Mouse (Mus musculus) CH12F3 (cell line): Measurements from ENCODE around the gene Fam57b.

Experiments
- in situ Hi-C: fragments of 300-500 bp; cut with MboI; formaldehyde crosslinking; loops from 2 replicates; pipeline ENCODE4 v1.14.3; 2020; ENCODE audit warnings: low sequenced_read_pairs

The Fam57b gene

DNA sequence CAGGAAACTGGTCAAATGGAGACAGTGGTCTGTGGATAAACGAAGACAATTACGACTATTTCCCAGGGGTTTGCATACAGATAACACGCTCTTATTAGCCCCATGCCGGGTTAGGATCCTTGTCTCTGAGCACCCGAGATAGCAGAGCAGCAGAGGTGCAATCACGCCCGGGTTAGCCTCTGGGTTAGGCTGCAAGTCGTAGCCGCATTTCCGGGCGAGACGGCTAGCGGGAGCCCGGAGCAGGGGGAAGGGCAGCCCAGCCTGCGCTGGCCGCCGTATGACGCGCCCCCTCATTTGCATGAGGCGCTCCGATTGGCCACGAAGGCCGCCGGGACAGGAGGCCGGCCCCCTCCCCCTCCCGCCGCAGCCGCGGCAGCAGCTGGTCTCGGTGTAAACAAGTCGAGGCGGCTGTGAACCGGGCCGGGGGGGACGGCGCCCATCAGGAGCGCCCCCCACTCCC, 20.8 kb upstream of the Fam57b start, which contains the start of gene Ypel3:
Gene Ypel3 (plus strand): TSS at position 358 of the 460 bp plus-strand sequence.
- in situ Hi-C loops, result loop anchor here (5.0 kb wide), 1 partner anchor 301 kb away; no protein-coding TSS in a partner anchor

DNA sequence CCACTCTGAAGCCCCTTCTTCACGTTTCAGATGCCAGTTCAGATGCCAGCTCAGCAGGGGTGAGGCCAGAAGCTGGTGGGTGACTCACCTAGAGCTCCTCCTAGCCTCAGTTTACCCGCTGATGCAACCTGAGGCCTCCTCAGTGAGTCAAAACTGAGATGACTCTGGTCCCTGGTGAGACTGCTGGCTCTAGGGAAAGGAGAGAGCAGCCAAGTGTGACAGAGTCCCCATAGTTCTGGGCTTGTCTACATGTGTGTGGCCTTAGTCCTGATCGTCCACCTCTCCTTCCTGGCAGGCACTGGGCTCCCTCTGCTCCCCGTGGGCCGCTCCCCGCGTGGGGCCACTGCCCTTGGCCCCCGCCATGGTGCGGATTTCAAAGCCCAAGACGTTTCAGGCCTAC, 20.0 kb upstream of the Fam57b start:
- in situ Hi-C loops, result loop anchor here (5.0 kb wide), 1 partner anchor 300 kb away; no protein-coding TSS in a partner anchor

DNA sequence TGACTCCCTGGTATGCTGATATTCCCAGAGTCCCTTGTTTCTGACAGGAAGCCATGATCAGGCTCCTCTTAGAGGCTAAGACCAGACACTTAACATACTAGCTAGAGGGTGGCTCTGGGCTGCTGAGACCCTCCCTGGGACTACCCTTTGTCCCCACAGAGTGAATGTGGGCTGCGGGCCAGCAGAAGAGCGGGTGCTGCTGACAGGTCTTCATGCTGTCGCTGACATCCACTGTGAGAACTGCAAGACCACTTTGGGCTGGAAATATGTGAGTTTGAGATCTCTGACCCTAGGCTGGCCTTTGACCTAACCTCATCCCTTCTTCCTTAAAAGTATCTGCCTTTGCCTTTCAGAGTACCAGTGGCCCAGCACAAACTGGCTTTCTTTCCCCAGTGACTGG, 19.3 kb upstream of the Fam57b start:
- in situ Hi-C loops, result loop anchor here (5.0 kb wide), 1 partner anchor 299 kb away; no protein-coding TSS in a partner anchor

DNA sequence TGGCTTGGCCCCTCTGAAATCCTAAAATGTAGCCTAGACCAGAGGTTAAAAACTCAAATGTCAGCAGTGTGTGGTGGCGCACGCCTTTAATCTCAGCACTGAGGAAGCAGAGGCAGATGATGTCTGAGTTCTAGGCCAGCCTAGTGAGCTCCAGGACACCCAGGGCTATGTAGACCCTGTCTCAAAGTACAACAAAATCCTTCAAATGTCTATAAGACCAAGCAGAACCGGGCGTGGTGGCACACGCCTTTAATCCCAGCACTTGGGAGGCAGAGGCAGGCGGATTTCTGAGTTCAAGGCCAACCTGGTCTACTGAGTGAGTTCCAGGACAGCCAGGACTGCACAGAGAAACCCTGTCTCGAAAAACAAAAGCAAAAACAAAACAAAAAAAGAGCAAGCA, 18.4 kb upstream of the Fam57b start:
- in situ Hi-C loops, result loop anchor here (5.0 kb wide), 1 partner anchor 298 kb away; no protein-coding TSS in a partner anchor

DNA sequence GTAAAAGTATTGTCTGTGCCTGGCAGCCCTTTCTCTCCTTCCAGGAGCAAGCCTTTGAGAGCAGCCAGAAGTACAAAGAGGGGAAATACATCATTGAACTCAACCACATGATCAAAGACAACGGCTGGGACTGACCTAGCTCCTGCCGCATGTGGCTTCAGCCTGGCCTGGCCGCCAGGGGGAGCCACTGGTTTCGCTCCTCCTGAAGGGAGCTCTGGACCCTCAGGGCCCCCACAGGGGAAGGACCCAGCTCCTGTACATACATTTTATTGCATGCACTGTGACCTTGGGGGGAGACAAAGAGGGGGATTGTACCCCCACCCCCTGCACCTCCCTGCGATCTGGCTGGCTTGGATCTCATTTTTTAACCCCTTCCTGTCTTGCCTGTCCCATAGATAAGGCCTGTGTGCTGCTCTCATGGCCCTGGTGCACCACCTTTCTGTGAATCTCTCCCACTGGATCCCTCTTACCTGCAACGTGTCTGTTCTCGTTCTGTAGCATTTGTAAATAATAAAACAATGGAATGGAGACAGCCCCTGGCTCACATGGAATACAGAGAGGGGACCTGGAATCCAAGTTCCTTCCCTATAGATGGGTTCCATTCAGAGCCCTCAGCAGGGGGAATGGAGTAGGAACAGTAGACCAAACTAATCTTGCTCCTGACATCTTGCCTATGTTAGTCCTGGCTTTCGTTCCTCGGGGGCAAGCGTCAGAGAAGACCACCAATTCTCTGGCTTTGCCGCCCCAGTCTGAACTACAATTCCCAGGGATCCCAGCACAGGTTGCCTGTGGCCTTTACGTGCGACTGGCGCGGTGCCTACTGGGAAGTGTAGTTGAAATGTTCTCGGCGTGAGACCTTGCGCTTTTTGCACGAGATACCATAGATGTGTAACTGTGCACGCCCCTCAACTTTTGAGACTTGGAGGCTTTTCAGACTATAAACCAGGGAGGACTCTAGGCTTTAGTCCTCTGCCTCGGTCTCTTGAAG, 17.2 kb upstream of the Fam57b start:
- in situ Hi-C loops, result loop anchor here (5.0 kb wide), 1 partner anchor 297 kb away; no protein-coding TSS in a partner anchor

DNA sequence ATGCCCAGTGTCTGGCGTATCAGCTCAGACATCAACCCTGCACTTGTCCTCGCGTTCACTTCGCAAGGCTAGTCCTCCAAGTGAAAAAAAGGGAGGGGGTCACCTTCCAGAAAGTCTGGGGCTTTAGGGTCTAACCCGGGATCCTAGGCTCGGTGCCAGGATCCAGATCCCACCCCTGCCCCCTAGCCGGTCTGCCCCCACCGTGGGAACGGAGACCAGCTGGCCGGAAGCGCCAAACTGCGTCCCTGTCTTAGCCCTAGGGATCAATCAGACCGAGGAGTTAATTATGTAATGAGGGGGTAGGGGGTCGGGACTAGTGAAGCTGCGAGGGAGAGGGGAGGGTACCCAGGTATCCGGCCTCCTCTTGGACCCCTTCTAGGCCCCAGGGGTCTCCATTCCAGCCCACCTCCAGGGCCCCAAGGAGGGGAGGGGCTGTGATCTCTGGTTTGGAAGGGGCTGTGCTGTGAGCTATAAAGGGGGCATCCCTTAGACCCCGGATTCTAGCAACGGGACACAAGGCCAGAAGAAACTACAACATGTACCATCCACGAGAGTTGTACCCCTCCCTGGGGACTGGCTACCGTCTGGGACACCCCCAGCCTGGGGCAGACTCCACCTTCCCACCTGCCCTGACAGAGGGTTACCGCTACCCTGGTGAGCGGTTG, 16.4 kb upstream of the Fam57b start, which contains the start of gene Tbx6:
Gene Tbx6 (plus strand): TSS at position 513 of the 665 bp plus-strand sequence.
- in situ Hi-C loops, result no loop called here

DNA sequence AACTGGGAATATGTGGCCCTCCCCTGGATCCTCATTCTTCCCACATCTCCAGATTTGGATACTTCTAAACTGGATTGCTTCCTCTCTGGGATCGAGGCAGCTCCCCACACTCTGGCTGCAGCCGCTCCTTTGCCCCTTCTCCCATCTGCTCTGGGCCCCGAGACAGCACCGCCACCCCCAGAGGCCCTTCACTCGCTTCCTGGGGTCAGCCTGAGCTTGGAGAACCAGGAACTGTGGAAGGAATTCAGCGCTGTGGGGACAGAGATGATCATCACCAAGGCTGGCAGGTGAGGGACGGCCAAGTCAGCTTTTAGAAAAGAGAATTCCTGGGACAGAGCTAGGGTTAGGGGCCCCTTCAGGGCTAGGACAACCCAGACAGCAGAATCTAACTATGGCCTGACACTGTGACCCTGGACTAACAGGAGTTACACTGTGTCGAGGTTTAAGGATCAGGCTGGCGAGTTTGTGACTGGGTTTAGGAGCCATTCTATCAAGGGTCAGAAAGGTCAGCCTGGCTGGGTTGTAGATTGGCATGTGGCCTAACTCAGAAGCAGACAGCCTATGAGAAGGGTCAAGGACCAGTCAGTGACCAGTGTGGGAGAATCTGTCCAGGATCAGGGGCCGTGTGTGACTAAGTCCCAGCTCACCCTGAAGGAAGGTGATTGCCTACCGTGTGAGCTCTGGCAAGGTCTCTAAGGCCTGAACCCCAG, 15.7 kb upstream of the Fam57b start:
- in situ Hi-C loops, result no loop called here

DNA sequence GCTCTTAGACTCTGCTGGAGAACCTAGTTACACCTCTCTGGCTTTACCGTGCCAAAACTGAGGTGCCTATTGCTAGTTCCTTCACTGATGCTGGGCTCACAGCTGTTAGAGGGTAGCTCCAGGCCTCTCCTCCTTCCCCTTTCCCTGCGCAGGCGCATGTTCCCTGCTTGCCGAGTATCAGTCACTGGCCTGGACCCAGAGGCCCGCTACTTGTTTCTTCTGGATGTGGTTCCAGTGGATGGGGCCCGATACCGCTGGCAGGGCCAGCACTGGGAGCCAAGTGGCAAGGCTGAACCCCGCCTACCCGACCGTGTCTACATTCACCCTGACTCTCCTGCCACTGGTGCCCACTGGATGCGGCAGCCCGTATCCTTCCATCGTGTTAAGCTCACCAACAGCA, 14.8 kb upstream of the Fam57b start:
- in situ Hi-C loops, result no loop called here

DNA sequence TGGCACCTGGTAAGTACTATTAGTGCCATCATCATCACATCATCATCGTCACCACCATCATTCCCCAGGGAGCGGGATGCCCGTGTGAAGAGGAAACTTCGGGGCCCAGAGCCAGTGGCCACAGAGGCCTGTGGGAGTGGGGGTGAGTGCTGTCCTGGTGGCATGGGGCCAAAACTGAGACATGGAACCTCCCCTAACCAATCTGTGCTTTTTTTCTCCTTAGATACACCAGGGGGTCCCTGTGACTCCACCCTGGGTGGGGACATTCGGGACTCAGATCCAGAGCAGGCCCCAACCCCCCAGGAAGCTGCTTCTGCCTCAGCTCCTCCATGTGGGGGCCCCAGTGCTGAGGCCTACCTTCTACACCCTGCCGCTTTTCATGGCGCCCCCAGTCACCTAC, 13.0 kb upstream of the Fam57b start:
- in situ Hi-C loops, result no loop called here

DNA sequence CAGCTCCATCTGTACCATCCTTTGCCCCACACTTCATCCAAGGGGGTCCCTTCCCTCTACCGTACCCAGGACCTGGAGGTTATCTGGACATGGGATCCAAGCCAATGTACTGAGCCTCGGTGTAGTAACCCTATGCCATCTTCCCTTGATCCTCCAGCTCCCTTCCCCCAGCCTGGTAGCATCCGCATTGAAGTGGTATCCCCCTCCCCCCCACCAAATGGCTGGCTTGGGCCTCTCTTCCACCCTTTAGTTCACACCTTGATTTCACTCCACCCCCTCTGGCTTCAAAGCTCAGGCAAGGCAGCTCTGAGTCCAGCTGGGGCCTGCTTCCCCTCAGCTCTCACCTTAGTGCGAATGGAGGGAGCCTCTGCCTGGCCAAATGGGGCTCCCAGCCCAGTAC, 12.4 kb upstream of the Fam57b start:
- in situ Hi-C loops, result loop anchor here (5.0 kb wide), 2 partner anchors 83 to 987 kb away; no protein-coding TSS in a partner anchor

DNA sequence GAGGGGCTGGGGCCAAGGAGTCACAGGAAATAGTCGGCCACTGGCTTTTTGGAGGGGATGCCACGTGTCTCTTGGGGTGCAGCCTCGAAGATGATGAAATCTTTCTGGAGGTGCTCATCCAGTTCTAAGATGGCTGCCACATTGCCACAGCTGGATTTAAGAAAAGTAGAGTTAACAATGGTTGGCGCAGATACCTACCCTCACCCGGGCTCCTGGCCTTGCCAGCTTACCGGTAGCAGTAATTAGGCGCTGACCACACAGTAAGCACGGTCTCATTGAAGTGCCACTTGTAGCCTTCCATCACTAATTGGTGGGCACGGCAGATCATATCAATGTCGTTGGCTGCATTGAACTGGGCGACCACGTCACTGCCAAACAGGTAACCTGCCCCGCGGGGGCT, 11.3 kb upstream of the Fam57b start:
- in situ Hi-C loops, result loop anchor here (5.0 kb wide), 2 partner anchors 84 to 986 kb away; no protein-coding TSS in a partner anchor

DNA sequence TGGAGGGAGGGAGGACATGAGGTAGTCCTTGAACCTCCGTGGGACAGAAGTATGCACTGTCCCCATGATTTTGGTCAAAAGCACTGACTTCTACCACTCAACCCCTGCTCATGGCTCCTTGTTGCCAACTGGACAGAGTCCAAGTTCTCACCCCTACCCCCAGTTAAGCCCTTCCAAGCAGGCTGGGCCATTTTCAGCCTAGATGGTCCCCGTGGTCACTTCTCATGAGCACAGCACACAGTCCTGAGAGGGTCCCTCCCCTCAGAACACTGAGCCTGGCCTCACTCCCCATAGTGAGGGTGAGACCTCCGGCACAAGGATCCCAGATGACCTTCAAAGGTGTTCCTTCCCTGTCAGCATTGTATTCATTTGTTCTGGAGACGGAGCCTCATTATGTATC, 8.3 kb upstream of the Fam57b start:
- in situ Hi-C loops, result loop anchor here (5.0 kb wide), 2 partner anchors 87 to 983 kb away; no protein-coding TSS in a partner anchor

DNA sequence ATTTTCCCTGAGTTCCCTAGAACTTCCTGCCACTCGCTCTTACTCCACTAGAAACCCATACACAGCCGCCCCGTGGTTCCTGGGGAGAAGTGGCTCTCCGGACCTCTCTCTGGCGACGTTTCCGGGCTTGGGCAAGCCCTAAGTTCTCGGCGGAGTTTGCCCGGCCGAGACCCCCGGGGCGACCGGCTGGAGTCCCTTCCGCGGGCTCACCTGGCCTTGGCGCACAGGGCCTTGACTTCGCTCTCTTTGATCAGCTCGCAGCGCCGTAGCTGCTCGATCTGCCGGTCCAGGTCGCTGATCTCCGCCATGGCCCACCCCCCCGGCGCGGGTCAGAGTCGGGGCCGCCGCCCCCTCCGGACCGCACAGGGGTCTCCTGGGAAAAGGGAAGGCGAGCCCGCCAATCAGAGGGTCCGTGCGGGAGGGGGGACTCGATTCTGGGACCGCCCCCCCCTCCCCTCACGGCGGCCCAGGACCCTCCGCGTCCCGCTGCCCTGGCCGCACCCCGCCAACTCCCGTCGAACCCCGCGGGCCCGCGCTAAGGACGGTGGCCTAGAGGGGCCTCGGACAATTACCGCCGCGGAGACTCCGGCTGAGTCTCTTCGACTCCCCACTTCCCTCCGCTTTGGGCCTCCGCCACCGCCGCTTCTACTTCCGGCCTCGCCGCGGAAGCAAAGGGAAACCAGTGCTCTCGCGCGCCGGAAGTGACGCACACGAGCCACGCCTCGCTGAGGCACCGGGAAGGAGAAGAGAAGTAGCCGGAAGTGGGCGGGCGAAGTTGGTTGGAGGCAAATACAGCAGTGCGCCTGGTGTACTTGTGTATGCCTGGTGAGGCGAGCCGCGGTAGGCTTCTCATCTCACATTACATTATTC, 5.4 kb upstream of the Fam57b start, which contains the start of gene Ppp4c:
Gene Ppp4c (minus strand): TSS at position 646 of the 870 bp plus-strand sequence.
- in situ Hi-C loops, result no loop called here

DNA sequence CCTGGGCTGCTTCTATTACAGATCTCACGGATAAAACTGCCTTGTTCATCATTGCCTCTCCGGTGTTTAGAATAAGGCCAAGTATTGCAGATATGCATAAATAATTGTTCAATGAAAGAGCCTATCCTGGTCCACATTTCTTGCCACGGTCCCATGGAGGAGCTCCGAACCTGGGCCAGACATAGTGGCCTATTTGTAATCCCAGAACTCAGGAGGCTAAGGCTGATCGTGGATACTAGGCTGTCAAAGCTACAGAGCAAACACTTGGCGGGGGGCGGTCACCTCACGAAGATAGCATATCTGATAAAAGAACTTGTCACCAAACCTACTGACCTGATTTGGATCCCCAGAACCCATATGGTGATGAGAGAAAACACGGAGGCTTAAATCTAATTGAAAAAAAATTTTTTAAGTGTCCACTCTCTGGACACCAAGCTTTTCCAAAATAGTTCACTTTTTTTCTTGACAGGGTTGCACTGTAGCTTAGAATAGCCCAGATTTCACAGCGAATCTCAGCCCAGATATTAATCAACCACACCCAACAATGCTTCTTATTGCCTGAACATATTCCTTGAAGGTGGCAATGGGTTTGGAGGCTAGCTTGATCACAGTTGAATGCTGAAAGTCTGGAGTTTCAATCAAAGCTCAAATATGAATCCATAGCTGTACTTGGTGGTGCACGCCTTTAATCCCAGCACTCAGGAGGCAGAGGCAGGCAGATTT, 4.6 kb upstream of the Fam57b start:
- in situ Hi-C loops, result no loop called here

DNA sequence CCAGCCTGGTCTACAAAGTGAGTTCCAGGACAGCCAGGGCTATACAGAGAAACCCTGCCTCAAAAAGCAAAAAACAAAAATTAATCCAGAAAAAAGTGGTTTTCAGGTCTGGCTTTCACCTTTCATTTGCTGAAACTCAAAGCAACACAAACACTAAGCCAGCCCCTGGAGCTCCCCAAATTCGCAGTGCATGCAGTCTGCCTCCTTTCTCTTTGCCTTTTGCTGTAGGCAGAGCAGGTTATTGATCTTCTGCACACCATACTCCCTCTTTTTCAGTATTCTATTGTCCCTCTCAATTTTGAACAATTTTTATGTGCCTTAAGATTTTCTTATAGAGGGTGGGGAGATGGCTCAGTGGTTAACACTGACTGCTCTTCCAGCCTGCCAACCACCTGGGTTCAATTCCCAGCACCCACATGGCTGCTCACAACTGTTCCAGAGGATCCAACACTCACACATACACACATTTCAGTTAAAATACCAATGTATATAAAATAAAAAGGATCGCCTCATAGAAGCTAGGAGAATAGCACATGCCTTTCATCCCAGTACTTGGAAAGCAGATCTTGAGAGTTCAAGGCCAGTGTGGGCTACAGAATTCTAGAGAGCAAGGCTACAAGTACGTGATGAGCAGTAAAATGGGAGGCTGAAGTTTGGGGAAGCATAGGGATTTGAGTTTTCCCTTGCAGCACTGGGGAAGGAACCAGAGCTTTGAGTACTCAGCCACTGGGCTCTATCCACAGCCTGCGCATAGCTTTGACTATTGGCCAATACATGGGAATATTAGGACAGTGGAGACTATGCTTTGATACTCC, 3.8 kb upstream of the Fam57b start:
- in situ Hi-C loops, result no loop called here

DNA sequence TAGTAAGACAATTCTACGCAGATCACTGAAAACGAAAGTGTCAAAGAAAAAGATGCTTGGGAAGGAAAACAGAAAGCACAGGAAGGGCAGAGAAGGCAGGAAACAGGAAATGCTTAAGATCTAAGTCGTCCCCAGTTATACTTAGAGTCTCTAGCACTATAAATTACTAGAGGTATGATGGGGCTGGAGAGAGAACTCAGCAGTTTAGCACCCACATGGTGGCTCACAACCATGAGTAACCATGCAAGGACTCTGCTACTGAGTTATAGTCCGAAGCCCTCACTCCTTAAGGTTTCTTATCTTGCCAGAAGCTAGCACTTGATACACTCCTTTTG, 3.2 kb upstream of the Fam57b start:
- in situ Hi-C loops, result no loop called here

DNA sequence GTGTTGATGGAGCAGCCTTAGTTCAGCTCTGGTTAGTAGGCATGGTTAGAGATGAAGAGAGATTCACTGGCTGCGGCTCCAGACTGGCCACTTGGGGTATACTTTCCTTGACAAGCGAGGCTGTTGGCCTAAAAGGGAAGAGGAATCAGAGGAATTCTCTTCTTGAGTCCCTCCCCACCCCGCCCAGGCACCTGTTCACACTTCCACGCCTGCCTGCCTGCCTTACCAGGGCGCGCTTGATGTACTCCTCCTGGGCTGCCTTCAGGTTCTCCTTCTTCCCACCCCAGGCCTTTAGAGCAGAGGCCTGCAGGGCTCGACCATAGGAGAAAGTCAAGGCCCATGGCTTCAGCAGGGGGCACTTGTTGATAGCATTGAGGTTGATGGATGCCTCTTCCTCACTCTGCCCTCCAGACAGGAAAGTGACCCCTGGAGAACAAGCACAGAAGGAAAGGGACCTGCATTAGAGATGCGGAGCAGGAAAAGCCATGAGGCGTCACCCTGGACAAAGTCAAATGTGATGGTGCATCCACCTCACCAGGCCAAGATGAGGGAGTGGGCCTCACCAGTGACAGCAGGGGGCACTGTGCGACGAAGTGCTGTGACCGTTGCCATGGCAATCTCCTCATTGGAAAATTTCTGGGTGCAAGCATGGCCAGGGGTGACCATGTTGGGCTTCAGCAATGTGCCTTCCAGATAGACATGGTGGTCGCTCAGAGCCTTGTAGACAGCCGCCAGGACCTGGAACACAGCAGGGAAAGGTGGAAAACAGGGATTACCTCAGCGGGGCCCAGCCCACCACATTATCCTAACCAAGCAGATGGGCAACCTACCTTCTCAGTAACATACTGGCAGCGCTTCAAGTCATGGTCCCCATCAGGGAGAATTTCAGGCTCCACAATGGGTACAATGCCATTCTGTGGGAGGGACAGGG, 1.8 kb upstream of the Fam57b start:
- in situ Hi-C loops, result no loop called here
